Comparison of ENCODE assay signal across 27 mouse cellular contexts in genomic region chr10:5488097-5488496, GRCm38 (mm10).
A peak's percentile ranks its signal among the peaks of the same experiment; 100 is the strongest.
DNase-seq lines count a peak whose midpoint lies in the region; TF ChIP-seq lines count a peak whose summit lies in the region.
"Had no signal": no experiment of that assay in that cellular context is flagged by ENCODE, and none has a peak within 500 bp of the region (broad histone marks: within the 10 kb centered on the region; RNA-seq: fewer than 3 reads in every experiment).

No protein-coding gene starts in this region.

- intact Hi-C loops in left cerebral cortex, postnatal 4 days (cut with DNase I): no loop called here
- intact Hi-C loops in left cerebral cortex, postnatal 25 days (cut with DNase I): no loop called here

- TF ChIP-seq CTCF in cerebellum, adult 2 months (IDR thresholded peaks at IDR 0.05; ENCODE audit: borderline replicate concordance, insufficient read depth, low read depth, low read length): no peak
- TF ChIP-seq CTCF in kidney, adult 2 months (conservative IDR thresholded peaks at IDR 0.05; ENCODE audit: insufficient read depth, insufficient read length, low read depth, low read length): no peak

- peak overlapping the region; percentile 73 for H3K4me3 ChIP-seq in cerebellum, adult 2 months (replicated peaks; ENCODE audit: insufficient read depth, low read depth, low read length)
- H3K4me3 ChIP-seq in kidney, adult 2 months (ENCODE audit: insufficient read depth, low read depth, low read length): no peak overlapping the region
- H3K4me3 ChIP-seq: heart, embryonic 12.5 days; hindbrain, embryonic 12.5 days; intestine, embryonic 15.5 days; limb, embryonic 13.5 days; liver, embryonic 12.5 days; megakaryocyte, embryonic 14.5 days; myocyte; neural tube, embryonic 13.5 days; stomach, embryonic 15.5 days had no signal

- WGBS in cerebellum, adult 2 months: 3% methylated on average over 5 of the region's 5 CpGs
- 38% methylated on average over 5 of the region's 5 CpGs for WGBS in kidney, adult 2 months

- H3K4me1 ChIP-seq in cerebellum, adult 2 months (ENCODE audit: control insufficient read depth, insufficient read depth, low read length): peaks cover 27% of the 10 kb centered on the region
- H3K4me1 ChIP-seq in kidney, adult 2 months (ENCODE audit: control insufficient read depth, insufficient read depth, low read length): no peaks in the 10 kb centered on the region
- H3K4me1 ChIP-seq: heart, embryonic 12.5 days; hindbrain, embryonic 12.5 days; intestine, embryonic 15.5 days; limb, embryonic 13.5 days; liver, embryonic 12.5 days; neural tube, embryonic 13.5 days; stomach, embryonic 15.5 days had no signal

- peak; percentile 53; the same call in 1 of the 2 replicates for TF ChIP-seq POLR2A in cerebellum, adult 2 months (IDR thresholded peaks at IDR 0.05; ENCODE audit: borderline replicate concordance, insufficient read depth, low read length)
- no peak for TF ChIP-seq POLR2A in kidney, adult 2 months (IDR thresholded peaks at IDR 0.05; ENCODE audit: low read depth, low read length)

- H3K27me3 ChIP-seq in cerebellum, adult 2 months (ENCODE audit: control insufficient read depth, insufficient read depth, low read length): no peaks in the 10 kb centered on the region
- no peaks in the 10 kb centered on the region; the same call in 1 of the 2 replicates for H3K27me3 ChIP-seq in kidney, adult 2 months (replicated peaks; ENCODE audit: control insufficient read depth, insufficient read depth, low read length)
- H3K27me3 ChIP-seq: heart, embryonic 12.5 days; hindbrain, embryonic 12.5 days; intestine, embryonic 15.5 days; limb, embryonic 13.5 days; liver, embryonic 12.5 days; megakaryocyte, embryonic 14.5 days; neural tube, embryonic 13.5 days; stomach, embryonic 15.5 days had no signal

- peak; percentile 62 for DNase-seq in left cerebral cortex, postnatal 4 days
- no peak for DNase-seq in left cerebral cortex, postnatal 25 days (ENCODE audit: low spot score in 2 of 2)
- peak; percentile 89 to 96 for DNase-seq in cerebellum, adult 2 months
- peak; percentile 89 to 92 for DNase-seq in cerebellum, postnatal 25 days
- no peak for DNase-seq in embryo, embryonic 10 days (ENCODE audit: low spot score)
- DNase-seq in yolk sac, embryonic 10.5 days (ENCODE audit: low spot score): no peak
- no peak for DNase-seq in kidney, adult 2 months
- DNase-seq: adrenal gland, postnatal 36 days; forebrain, postnatal 0 days; gastrocnemius, postnatal 25 days; heart, adult 18-20 months; heart, postnatal 10 days; kidney, adult 9 months; kidney, postnatal 14 days; lung, adult 18-20 months; lung, postnatal 10 days; midbrain, embryonic 14.5 days; thymus, postnatal 36 days had no signal

- peak overlapping the region; percentile 51; the same call in 1 of the 2 replicates for H3K27ac ChIP-seq in cerebellum, adult 2 months (ENCODE audit: insufficient read depth, low read length)
- no peak overlapping the region for H3K27ac ChIP-seq in kidney, adult 2 months (ENCODE audit: insufficient read depth, low read depth, low read length)
- H3K27ac ChIP-seq: hindbrain, embryonic 12.5 days; intestine, embryonic 15.5 days; limb, embryonic 13.5 days; liver, embryonic 12.5 days; neural tube, embryonic 13.5 days; stomach, embryonic 15.5 days had no signal

- no peaks in the 10 kb centered on the region for H3K36me3 ChIP-seq in kidney, adult 2 months (ENCODE audit: control insufficient read depth, insufficient read depth, low read length)
- H3K36me3 ChIP-seq: heart, embryonic 12.5 days; hindbrain, embryonic 12.5 days; intestine, embryonic 15.5 days; limb, embryonic 13.5 days; liver, embryonic 12.5 days; neural tube, embryonic 13.5 days; stomach, embryonic 15.5 days had no signal

Comparison
In these comparisons a context has a peak if more than half of its experiments do, and no peak if none do; other contexts are left out.
1. DNase-seq: peak in left cerebral cortex, postnatal 4 days (single experiment), cerebellum, adult 2 months (2 of 2) and cerebellum, postnatal 25 days (2 of 2); none in left cerebral cortex, postnatal 25 days (0 of 2), embryo, embryonic 10 days (single experiment), yolk sac, embryonic 10.5 days (single experiment) and kidney, adult 2 months (single experiment).